Mouse (Mus musculus) left cerebral cortex, adult 9 months (tissue): ENCODE data around the gene Dll1.

Experiments used
- DNase-seq, 2 experiments: peaks; one replicate each; pipeline ENCODE4 v3.0.0; 2022; ENCODE audit warnings: low spot score in 2 of 2

Gene Dll1

GRCm38 (mm10) chr17:15376494-15377181 lies at the start of gene Dll1:
Gene Dll1, minus strand, starts transcription at chr17:15376872.
- peak in 1 of 2 experiments; percentile 30 for DNase-seq

GRCm38 (mm10) chr17:15425931-15426330 lies 49.3 kb upstream of the Dll1 start:
- DNase-seq = no peak

DNA sequence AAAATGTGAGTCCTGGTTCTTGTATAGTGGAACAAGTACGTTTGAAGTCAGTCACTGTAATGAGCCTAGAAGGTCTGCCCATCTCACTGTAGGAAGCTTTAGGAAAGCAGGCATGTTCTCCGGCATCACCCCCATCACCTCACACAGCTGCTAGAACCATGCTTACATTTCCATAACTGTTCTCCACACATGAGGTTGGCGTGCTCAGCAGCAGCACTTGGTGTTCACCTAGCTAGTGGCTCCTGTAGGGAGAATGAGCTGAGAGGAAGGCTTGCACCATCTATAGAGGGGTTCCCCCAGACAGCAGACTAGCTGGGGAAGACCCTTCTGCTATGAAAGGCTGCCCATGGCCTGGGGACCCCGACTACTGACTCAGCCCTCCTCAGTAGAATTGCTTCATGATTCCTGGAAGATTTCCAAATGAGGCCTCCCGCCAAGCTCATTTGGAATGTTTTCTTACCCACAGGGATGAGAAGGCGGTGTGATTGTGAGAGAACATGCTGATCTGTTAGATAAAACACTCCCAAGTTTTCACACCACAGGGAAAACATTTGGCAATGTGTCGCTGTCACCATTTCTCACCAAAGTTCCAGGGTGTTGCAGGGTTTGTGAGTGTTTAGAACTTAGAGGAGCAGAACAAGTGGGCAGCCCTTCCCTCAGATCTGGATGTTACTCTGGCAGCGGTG lies 46.6 kb upstream of the Dll1 start:
- DNase-seq = peak; percentile 67 to 87

GRCm38 (mm10) chr17:15422666-15423065 lies 46.0 kb upstream of the Dll1 start:
- no peak for DNase-seq

DNA sequence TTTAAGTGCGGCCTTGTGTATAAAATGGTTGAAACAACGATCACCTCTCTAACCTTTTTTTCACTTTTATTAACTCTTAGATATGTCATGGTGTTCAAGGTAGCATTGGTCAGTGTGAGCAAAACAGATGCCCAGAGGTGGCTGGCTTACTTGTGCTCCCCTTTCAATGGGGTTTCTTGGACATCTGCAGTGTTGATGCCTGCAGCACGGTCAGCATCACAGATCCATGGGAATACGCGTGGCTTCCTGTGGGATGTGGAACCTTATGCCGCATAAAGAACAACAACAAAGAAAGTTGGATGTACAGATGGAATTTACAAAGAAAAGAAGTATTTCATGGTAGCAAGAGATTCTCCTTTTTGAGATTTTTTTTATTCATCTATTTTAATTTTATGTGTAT lies 44.8 kb upstream of the Dll1 start:
- no peak for DNase-seq

- peak in 1 of 2 experiments; percentile 21 for DNase-seq
Measured at GRCm38 (mm10) chr17:15420021-15420603, 43.4 kb upstream of the Dll1 start.

DNA sequence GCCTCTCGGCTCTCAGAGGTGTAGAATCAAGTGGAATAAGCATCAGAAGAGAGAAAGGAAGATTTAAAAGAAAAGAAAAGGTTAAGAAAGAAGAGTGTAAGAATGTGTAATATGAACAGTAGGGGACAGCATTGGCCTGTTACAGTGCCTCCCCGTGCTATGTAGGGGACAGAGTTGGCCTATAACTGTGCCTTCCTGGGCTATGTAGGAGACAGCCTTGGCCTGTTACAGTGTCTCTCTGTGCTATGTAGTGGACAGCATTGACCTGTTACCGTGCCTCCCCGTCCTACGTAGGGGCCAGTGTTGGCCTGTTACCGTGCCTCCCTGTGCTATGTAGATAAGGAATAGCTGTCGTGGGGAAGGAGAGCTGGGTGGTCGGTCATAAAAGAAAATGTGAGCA lies 42.9 kb upstream of the Dll1 start:
- DNase-seq = no peak

DNA sequence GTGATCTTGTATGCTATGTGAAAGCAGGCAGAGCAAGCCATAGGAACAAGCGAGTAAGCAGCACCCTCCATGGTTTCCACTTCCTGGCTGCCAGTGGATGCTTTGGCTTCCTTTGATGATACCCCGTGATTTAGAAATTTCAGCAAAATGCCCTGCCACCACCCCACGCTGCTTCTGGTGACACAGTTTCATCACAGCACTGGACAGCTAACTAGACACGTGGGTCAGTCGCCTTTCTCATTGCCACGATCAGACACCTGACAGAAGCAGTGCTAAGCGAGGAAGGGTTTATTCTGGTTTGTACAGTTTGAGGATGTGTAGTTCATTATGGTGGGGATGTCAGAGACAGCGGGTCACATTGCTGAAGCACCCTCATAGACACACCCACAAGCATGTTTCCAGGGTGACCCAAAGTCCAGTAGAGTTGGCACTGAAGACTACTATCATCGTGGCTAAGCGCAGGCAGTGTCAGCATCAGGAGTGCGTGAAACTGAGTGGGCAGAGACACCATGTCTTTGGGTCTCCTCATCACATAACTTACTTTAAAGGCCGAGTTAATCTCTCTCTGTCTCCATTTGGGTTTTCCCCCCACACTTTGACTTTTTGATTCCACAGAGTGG lies 40.0 kb upstream of the Dll1 start:
- DNase-seq = no peak

- DNase-seq = no peak
Measured at GRCm38 (mm10) chr17:15410861-15411260, 34.2 kb upstream of the Dll1 start.

DNA sequence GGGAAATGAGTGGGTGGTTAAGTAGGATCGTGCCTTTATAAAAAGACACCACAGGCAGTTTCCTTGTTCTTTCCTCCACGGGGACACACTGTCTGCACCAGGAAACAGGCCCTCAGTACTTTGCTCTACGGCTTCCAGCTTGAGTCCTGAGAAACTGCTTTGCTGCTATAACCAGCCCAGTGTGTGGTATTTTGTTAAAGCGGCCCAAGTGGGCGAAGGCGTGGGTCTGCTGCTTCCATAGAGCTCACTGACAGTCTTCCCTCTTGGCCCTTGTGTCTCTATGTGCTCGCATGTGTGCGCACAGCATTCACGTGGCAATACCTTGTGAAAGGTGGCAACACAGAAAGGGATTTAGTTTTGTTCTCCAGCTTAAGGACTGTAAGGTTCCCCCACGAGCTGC lies 32.6 kb upstream of the Dll1 start:
- DNase-seq = peak in 1 of 2 experiments; percentile 61

GRCm38 (mm10) chr17:15406576-15406975 lies 29.9 kb upstream of the Dll1 start:
- DNase-seq = no peak

DNA sequence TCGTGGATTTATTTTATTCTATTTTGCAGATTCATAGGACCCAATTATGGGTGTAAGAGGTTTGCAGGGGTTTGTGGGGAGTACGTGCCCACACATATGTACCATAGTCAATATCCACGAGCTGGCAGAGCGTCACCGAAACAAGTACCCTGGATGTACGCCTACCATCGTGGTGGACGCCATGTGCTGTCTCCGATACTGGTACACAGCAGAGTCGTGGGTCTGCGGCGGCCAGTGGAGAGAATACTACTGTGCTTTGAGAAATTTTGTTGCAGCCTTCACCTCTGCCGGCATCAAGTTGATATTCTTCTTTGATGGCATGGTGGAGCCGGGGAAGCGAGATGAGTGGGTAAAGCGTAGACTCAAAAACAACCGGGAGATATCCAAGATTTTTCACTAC lies 25.0 kb upstream of the Dll1 start:
- DNase-seq = no peak

DNA sequence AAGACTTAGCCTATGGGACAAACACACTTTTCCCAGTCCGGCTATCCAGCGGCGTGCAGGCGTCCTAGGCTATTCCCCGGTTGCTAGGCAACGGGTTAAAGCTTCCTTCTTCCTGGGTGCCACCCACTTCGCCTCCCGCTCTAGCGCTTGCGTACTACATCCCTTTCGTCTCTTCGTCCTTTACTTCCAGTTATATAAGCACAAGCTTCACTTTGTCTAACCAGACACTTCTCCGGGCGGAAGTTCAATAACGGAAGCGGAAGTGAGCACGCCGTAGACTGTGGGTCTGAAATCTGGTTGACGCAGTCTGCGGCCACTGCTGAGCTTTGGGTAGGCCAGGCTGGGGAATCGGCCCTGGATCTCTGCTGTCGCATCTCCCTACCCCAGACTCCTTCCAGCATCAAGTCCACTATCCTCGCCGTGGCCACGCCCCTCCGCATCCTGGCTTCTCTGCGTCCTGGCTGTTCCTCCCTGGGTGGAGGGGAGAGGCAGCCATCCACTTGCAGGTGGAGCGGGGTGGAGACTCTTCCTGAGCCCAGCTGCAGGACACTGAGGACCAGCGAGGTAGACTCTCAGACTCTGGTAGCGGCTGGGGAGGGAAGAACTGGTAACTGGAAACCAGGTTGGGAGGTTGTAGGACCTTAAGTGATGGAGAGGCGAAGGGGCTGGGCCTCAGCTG lies 19.5 kb upstream of the Dll1 start, which contains the start of gene Fam120b:
Gene Fam120b (plus strand): TSS at position 206 of the 679 bp plus-strand sequence.
- peak; percentile 94 to 95 for DNase-seq

DNA sequence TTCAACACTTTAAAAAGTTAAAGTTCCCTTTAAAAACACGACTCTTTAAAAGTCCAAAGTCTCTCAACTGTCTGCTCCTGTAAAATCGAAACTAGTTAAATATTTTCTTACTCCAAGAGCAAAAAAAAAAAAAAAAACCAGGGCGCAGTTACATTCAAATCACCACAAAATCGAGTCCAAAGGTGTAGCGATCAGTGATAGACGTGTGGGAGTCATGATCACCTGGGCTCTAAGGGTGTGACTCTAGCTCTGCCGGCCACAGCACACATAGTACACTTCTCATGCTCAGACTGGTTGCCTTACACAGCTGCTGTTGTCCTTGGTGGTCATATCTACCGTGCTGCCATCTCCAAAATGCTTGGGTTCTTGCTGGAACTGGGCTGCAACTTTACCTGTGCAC lies 12.7 kb upstream of the Dll1 start:
- DNase-seq = no peak

- no peak for DNase-seq
Measured at GRCm38 (mm10) chr17:15388892-15389291, 12.2 kb upstream of the Dll1 start.

DNA sequence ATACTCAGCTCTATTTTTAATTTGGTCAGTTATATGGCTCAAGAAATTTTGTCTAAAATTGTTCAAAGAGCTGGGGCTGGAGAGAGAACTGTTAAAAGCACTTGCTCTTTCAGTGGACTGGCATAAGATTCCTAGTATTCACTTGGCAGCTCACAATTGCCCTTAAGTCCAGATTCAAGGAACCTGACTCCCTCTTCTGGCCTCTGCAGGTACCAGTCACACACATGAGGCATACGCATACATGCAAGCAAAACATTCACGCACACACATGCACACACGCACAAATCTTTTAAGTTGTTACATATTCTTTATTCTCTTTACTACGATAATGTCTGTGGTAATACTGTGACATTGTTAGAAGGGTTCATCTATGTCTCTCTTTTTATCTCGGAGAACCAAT lies 6.7 kb upstream of the Dll1 start:
- DNase-seq = no peak

GRCm38 (mm10) chr17:15381869-15382660 lies 5.4 kb upstream of the Dll1 start:
- DNase-seq = no peak

DNA sequence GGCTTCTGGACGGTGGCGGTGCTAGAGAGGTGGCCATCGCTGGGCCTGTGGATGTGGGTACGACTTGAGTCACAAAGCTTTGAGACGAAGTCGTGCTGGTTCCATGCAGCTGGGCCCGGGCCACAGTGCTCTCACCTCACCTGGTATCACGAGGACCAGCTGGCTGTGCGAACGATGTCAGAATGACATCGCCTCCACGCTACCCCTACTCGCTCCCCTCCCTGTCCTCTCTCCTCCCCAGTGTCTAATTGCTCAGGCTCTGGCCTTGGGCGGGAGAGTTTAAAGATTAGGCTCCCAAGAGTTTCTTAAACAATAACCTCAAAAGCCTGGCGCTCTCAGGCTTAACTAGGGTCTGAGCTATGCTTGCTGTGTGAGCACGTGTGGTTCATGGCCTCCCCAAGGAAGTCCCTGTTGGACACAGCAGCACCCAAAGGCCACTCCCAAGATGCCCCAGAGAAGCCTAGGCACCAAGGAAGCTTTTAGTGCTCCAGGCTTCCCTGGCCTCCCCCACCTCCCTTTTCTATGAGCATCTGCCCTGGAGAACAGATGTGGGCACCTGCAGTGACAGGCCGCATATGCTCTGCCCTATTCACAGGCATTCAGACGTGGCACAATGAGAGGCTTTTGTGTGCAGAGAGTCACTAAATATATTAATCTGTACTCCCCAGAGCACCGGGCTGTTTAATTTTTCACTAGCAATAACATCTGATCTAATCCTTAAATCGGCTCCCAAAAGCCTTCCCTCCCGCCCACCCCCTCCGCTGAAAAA lies 4.6 kb upstream of the Dll1 start:
- no peak for DNase-seq

DNA sequence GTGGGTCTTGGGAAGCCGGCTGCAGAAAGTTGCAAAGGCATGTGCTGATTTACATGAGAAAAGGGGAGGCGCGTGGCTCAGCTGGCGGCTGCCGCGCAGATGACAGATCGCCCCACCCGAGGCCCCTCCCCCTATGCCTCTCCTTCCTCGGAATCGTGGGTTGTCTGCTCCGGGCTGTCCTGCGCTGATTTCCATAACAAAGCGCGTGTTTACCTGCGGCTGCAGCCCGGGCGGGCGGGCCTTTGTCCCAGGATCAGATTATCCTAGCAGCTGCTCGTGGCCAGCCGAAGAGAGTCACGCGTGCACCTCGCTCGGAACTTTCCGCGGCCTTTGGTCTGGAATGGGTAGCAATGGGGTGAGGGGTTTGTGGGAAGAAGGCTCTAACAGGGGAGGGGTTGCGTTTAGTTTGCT lies 4.0 kb upstream of the Dll1 start:
- peak in 1 of 2 experiments; percentile 27 for DNase-seq
